Mouse (Mus musculus): ENCODE measurements at regions not wholly inside any gene's neighbourhood (a gene's known extent, or its start where the extent isn't known, plus 50 kb on each side); places are given as distances from the start of the nearest gene placed in this dataset.

DNA sequence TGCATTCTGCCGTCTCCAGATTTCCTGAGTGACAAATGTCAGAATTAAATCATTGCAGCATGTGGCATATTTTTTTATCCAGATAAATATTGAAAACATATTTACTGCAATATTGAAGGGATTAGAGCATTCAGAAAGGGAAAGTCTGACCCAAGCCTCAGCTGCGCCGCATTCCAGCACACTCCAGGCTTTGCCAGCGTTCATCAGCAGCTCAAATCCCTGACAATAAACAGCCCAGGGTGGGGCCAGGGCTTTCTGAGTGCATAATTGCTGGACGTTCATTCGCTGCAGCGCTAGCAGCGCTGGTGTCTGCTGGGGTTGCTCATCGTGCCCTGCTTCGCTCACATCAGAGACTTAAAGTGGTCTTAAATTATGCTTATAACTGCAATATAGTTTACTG is 556.6 kb downstream of the Fat4 start:
- ATAC-seq (ENCODE audit: low FRiP score, low TSS enrichment), result no peak
- Histone ChIP-seq H3K9me3 (ENCODE audit: control insufficient read depth, low read length) (no peaks in the 10 kb centered on the region), H3K27ac (ENCODE audit: low read depth, low read length) (no peak overlapping the region), H3K9ac (ENCODE audit: low read depth, low read length) (no peak overlapping the region), H3K36me3 (ENCODE audit: control insufficient read depth, insufficient read depth, low read length) (no peaks in the 10 kb centered on the region), H3K4me1 (ENCODE audit: control insufficient read depth, insufficient read depth, low read length) (no peaks in the 10 kb centered on the region), H3K27me3 (ENCODE audit: control insufficient read depth, insufficient read depth, low read length) (no peaks in the 10 kb centered on the region), H3K4me2 (replicated peaks; ENCODE audit: low read depth, low read length) (no peak overlapping the region), H3K4me3 (ENCODE audit: low read length) (no peak overlapping the region)
- 79% methylated on average over 10 of the region's 10 CpGs for WGBS

DNA sequence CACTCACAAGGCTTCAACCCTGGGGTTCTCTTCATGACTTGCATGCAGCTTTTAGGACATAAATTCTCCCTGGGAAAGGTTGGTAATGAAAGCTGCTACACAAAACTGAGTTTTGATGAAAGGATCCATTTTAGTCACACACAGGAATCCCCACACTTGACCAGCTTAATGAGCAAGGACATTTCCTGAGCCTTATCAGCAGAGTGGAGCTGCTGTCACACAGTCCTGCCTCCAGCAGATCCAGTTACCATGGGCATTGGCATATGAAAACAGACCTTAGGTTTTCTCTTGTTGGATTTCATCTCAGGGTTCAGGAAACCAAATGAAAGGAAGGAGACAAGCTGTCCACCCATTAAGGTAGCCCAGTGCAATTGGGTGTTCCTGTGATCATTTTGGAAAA is 568.9 kb downstream of the Fat4 start:
- Histone ChIP-seq H3K9me3 (ENCODE audit: control insufficient read depth, low read length) (no peaks in the 10 kb centered on the region), H3K36me3 (ENCODE audit: control insufficient read depth, insufficient read depth, low read length) (no peaks in the 10 kb centered on the region), H3K4me3 (ENCODE audit: low read length) (no peak overlapping the region), H3K27ac (ENCODE audit: low read depth, low read length) (no peak overlapping the region), H3K4me2 (replicated peaks; ENCODE audit: low read depth, low read length) (no peak overlapping the region), H3K4me1 (ENCODE audit: control insufficient read depth, insufficient read depth, low read length) (no peaks in the 10 kb centered on the region), H3K9ac (ENCODE audit: low read depth, low read length) (no peak overlapping the region), H3K27me3 (ENCODE audit: control insufficient read depth, insufficient read depth, low read length) (no peaks in the 10 kb centered on the region)
- no peak for ATAC-seq (ENCODE audit: low FRiP score, low TSS enrichment)

DNA sequence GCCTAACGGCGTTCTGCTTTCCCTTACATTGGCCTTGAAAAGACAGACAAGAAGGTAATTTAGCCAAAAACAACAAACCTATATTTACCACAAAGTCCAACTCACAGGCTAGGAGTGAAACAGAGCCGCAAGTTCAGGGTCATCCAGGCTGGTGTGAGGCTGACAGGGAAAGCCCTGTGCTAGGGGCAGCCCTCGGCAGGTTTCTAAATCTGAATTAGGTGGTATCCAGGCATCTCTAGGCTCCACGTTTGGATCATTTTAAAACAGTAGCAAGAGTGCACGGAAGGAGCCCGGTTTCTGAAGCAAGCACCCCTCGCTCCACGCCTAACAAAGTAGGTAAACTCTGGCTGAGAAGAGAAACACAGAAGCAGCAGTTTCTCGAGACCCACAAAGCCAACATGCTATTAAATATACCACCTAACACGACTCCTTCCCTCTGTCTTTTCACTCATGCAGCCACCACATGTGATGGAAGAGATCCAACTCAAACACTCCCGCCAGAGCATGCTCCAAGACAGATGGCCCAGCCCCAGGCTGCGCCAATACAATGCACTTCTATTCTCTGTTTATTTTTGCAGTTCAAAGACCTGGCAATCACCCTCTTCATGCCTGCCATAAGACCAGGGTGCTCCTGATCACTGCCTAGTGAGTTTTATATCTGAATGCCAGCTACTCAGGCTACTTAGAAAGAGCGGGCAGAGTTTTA is 573.6 kb downstream of the Fat4 start:
- peak; percentile 68; the same call in 1 of the 2 replicates for ATAC-seq (ENCODE audit: low FRiP score, low TSS enrichment)
- H3K9ac ChIP-seq (ENCODE audit: low read depth, low read length), result no peak overlapping the region
- no peaks in the 10 kb centered on the region for H3K36me3 ChIP-seq (ENCODE audit: control insufficient read depth, insufficient read depth, low read length)
- peak overlapping the region; percentile 9; the same call in 1 of the 2 replicates for H3K4me2 ChIP-seq (replicated peaks; ENCODE audit: low read depth, low read length)
- H3K4me1 ChIP-seq (ENCODE audit: control insufficient read depth, insufficient read depth, low read length), result no peaks in the 10 kb centered on the region
- H3K4me3 ChIP-seq (ENCODE audit: low read length), result no peak overlapping the region
- H3K9me3 ChIP-seq (ENCODE audit: control insufficient read depth, low read length), result no peaks in the 10 kb centered on the region
- no peaks in the 10 kb centered on the region for H3K27me3 ChIP-seq (ENCODE audit: control insufficient read depth, insufficient read depth, low read length)
- 52% methylated on average over 14 of the region's 14 CpGs for WGBS
- peak overlapping the region; percentile 13; the same call in 1 of the 2 replicates for H3K27ac ChIP-seq (ENCODE audit: low read depth, low read length)

DNA sequence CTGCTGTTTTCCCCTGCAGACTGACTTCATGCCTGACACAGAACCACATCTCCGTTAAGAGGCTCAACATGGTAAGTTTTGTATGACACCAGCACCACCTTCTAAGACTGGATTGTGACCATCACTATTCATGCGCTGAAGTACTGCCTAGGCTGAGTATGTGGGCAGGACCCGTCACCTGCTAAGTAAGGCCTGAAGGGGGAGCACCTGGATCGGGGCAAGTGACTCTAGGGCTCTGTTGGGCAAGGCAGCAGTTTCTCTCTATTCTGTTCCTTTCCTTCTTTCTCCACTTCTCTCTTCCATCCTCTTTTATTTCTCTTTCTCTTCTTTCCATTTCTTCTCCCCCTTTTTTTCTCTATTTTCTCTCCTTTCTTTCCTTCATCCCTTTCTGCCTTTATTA is 574.8 kb downstream of the Fat4 start:
- WGBS, result 87% methylated on average over 4 of the region's 4 CpGs

DNA sequence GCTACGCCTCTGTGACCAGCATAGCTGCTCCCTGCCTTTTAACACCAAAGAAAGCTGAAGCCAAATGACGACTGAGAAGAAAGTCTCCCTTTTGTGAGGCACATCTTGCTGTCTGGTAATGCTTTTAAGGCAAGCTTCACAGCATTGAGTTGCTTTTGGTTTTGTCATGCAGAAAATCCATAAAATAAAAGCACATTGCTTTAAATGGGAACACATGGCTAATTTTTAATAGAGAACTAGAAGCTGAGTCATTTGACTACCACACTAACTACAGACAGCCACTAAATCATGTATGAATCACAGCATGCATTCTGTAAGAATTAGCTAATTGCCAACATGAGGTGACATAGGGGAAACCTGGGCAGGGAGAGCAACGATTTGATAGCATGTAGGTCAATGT is 579.1 kb downstream of the Fat4 start:
- H3K27ac ChIP-seq (ENCODE audit: low read depth, low read length), result no peak overlapping the region
- no peak for ATAC-seq (ENCODE audit: low FRiP score, low TSS enrichment)
- H3K9ac ChIP-seq (ENCODE audit: low read depth, low read length), result no peak overlapping the region
- no peaks in the 10 kb centered on the region for H3K27me3 ChIP-seq (ENCODE audit: control insufficient read depth, insufficient read depth, low read length)
- no peak overlapping the region for H3K4me3 ChIP-seq (ENCODE audit: low read length)
- WGBS, result 81% methylated on average over 3 of the region's 3 CpGs
- no peaks in the 10 kb centered on the region for H3K4me1 ChIP-seq (ENCODE audit: control insufficient read depth, insufficient read depth, low read length)
- no peaks in the 10 kb centered on the region for H3K9me3 ChIP-seq (ENCODE audit: control insufficient read depth, low read length)
- no peak overlapping the region for H3K4me2 ChIP-seq (replicated peaks; ENCODE audit: low read depth, low read length)
- H3K36me3 ChIP-seq (ENCODE audit: control insufficient read depth, insufficient read depth, low read length), result no peaks in the 10 kb centered on the region

More for the DNA sequence above, 574.8 kb downstream of the Fat4 start:
- no peak overlapping the region for H3K4me2 ChIP-seq (replicated peaks; ENCODE audit: low read depth, low read length)
- no peaks in the 10 kb centered on the region for H3K27me3 ChIP-seq (ENCODE audit: control insufficient read depth, insufficient read depth, low read length)
- H3K9ac ChIP-seq (ENCODE audit: low read depth, low read length), result no peak overlapping the region
- H3K27ac ChIP-seq (ENCODE audit: low read depth, low read length), result no peak overlapping the region
- no peaks in the 10 kb centered on the region for H3K9me3 ChIP-seq (ENCODE audit: control insufficient read depth, low read length)
- ATAC-seq (ENCODE audit: low FRiP score, low TSS enrichment), result no peak
- no peaks in the 10 kb centered on the region for H3K36me3 ChIP-seq (ENCODE audit: control insufficient read depth, insufficient read depth, low read length)
- H3K4me3 ChIP-seq (ENCODE audit: low read length), result no peak overlapping the region
- H3K4me1 ChIP-seq (ENCODE audit: control insufficient read depth, insufficient read depth, low read length), result no peaks in the 10 kb centered on the region

DNA sequence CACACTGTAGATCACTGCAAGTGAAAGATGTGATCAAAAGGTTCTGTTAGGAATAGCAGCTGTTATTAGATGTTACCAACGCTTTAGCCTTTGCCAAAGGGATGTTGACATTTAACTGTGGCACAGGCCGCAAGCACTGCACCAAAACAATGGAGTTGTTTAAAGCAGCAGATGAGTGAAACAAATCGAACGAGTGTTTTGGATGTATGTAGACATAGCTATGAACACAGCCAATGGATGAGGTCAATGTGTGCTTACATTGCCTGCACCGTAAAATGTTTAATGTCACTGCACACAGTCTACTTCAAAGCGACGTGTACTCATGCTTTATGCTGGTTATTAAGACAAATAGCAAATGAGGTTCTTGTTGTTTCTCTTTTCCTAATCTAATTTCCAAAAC is 602.7 kb downstream of the Fat4 start:
- Histone ChIP-seq H3K27ac (ENCODE audit: low read depth, low read length) (no peak overlapping the region), H3K9me3 (ENCODE audit: control insufficient read depth, low read length) (no peaks in the 10 kb centered on the region), H3K4me3 (ENCODE audit: low read length) (no peak overlapping the region), H3K9ac (ENCODE audit: low read depth, low read length) (no peak overlapping the region), H3K4me2 (replicated peaks; ENCODE audit: low read depth, low read length) (no peak overlapping the region), H3K27me3 (ENCODE audit: control insufficient read depth, insufficient read depth, low read length) (no peaks in the 10 kb centered on the region), H3K36me3 (ENCODE audit: control insufficient read depth, insufficient read depth, low read length) (no peaks in the 10 kb centered on the region), H3K4me1 (ENCODE audit: control insufficient read depth, insufficient read depth, low read length) (no peaks in the 10 kb centered on the region)
- no peak for ATAC-seq (ENCODE audit: low FRiP score, low TSS enrichment)
- 80% methylated on average over 7 of the region's 7 CpGs for WGBS

DNA sequence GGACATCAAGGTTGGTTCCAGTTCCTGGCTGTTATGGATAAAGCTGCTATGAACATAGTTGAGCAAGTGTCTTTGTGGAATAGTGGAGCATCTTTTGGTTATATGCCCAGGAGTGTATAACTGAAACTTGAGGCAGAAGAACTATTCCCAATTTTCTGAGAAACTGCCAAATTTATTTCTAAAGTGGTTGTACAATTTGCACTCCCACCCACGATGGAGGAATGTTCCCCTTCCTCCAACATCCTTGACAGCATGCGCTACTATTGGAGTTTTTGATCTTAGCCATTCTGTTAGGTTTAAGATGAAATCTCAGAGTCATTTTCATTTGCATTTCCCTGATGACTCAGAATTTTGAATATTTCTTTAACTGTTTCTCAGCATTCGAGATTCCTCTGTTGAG is 607.6 kb downstream of the Fat4 start:
- Histone ChIP-seq H3K27ac (ENCODE audit: low read depth, low read length) (no peak overlapping the region), H3K4me3 (ENCODE audit: low read length) (no peak overlapping the region), H3K36me3 (ENCODE audit: control insufficient read depth, insufficient read depth, low read length) (no peaks in the 10 kb centered on the region), H3K9me3 (ENCODE audit: control insufficient read depth, low read length) (no peaks in the 10 kb centered on the region), H3K27me3 (ENCODE audit: control insufficient read depth, insufficient read depth, low read length) (no peaks in the 10 kb centered on the region), H3K4me2 (replicated peaks; ENCODE audit: low read depth, low read length) (no peak overlapping the region), H3K9ac (ENCODE audit: low read depth, low read length) (no peak overlapping the region), H3K4me1 (ENCODE audit: control insufficient read depth, insufficient read depth, low read length) (no peaks in the 10 kb centered on the region)
- no peak for ATAC-seq (ENCODE audit: low FRiP score, low TSS enrichment)
- 90% methylated on average over 3 of the region's 3 CpGs for WGBS

DNA sequence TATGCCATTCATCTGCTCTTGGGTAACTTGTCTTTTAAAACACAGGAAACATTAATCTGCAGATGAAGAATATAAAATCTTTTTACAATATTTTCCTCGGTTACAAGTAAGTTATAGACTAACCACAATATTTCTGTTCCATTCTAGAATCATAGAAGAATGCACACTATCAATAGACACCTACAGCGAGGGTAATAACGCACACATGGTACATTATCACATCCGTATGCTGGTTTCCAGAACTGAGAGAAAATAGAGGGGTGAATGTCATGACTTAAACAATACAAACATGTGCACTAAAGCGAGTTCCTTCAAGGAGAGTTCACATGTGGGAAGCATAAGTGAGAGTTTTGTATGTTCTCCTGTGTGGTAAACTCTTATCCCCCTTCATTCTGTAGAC is 641.3 kb downstream of the Fat4 start:
- no peak for ATAC-seq (ENCODE audit: low FRiP score, low TSS enrichment)
- Histone ChIP-seq H3K4me1 (ENCODE audit: control insufficient read depth, insufficient read depth, low read length) (no peaks in the 10 kb centered on the region), H3K9me3 (ENCODE audit: control insufficient read depth, low read length) (no peaks in the 10 kb centered on the region), H3K4me2 (replicated peaks; ENCODE audit: low read depth, low read length) (no peak overlapping the region), H3K27ac (ENCODE audit: low read depth, low read length) (no peak overlapping the region), H3K27me3 (ENCODE audit: control insufficient read depth, insufficient read depth, low read length) (no peaks in the 10 kb centered on the region), H3K9ac (ENCODE audit: low read depth, low read length) (no peak overlapping the region), H3K4me3 (ENCODE audit: low read length) (no peak overlapping the region), H3K36me3 (ENCODE audit: control insufficient read depth, insufficient read depth, low read length) (no peaks in the 10 kb centered on the region)
- WGBS, result 86% methylated on average over 5 of the region's 5 CpGs

DNA sequence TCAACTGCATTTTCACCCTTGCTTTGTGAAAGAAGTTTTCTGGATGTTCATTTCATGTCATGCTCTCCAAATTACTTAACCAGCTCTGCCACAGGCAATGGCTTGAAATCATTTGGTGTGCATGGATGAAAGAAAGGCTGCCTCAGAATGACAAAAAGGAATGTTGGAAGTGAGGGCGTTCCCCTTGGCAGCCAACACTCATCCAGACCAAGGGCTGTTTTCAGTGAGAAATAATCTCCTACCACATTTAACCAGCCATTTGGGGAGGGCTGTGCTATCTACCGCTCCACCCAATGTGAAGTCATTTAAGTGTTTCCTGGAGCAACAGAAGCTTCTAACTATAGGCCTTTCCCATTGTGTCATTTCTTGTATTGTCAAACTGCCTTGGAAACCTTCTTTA is 650.8 kb downstream of the Fat4 start:
- ATAC-seq (ENCODE audit: low FRiP score, low TSS enrichment), result no peak
- Histone ChIP-seq H3K9ac (ENCODE audit: low read depth, low read length) (no peak overlapping the region), H3K9me3 (ENCODE audit: control insufficient read depth, low read length) (no peaks in the 10 kb centered on the region), H3K4me1 (ENCODE audit: control insufficient read depth, insufficient read depth, low read length) (no peaks in the 10 kb centered on the region), H3K4me2 (replicated peaks; ENCODE audit: low read depth, low read length) (no peak overlapping the region), H3K4me3 (ENCODE audit: low read length) (no peak overlapping the region), H3K27ac (ENCODE audit: low read depth, low read length) (no peak overlapping the region), H3K27me3 (ENCODE audit: control insufficient read depth, insufficient read depth, low read length) (no peaks in the 10 kb centered on the region), H3K36me3 (ENCODE audit: control insufficient read depth, insufficient read depth, low read length) (no peaks in the 10 kb centered on the region)
- 90% methylated on average over 2 of the region's 2 CpGs for WGBS
